Mouse (Mus musculus) kidney, embryonic 16.5 days (tissue): ENCODE data around the gene Fitm2. TPM values are rescaled to one million over a fixed set of nuclear protein-coding genes. Genes with fewer than 3 reads are reported as not detected.

Source experiments
- ATAC-seq: fragments of 200-750 bp; cut with Nextera tagmentation; 2 replicates; pipeline ENCODE4 v1.8.0; 2017; ENCODE audit warnings: moderate TSS enrichment; ENCODE audit not compliant: low FRiP score, low TSS enrichment
- H3K27ac ChIP-seq: fragments of 300-500 bp; sonication (generic); 2 replicates; pipeline ENCODE4 v1.5.1; 2014; ENCODE audit warnings: low read length
- H3K27me3 ChIP-seq: fragments of 300-500 bp; sonication (generic); 2 replicates; pipeline ENCODE4 v1.6.1; 2014; ENCODE audit warnings: low read length, control low read depth, mixed read lengths; ENCODE audit not compliant: insufficient read depth
- H3K36me3 ChIP-seq: fragments of 300-500 bp; sonication (generic); 2 replicates; pipeline ENCODE4 v1.6.1; 2014; ENCODE audit warnings: low read length, control low read depth, mixed read lengths; ENCODE audit not compliant: insufficient read depth
- H3K4me1 ChIP-seq: fragments of 300-500 bp; sonication (generic); 2 replicates; pipeline ENCODE4 v1.6.1; 2014; ENCODE audit warnings: low read length, control low read depth, mixed read lengths; ENCODE audit not compliant: insufficient read depth
- H3K4me2 ChIP-seq: fragments of 300-500 bp; sonication (generic); replicated peaks from 2 replicates; pipeline ENCODE4 v1.6.1; 2014; ENCODE audit warnings: low read depth, low read length
- H3K4me3 ChIP-seq: fragments of 300-500 bp; sonication (generic); 2 replicates; pipeline ENCODE4 v1.5.1; 2014; ENCODE audit warnings: mild to moderate bottlenecking, low read length
- H3K9ac ChIP-seq: fragments of 300-500 bp; sonication (generic); replicated peaks from 2 replicates; pipeline ENCODE4 v1.6.1; 2014; ENCODE audit warnings: low read length
- H3K9me3 ChIP-seq: fragments of 300-500 bp; sonication (generic); 2 replicates; pipeline ENCODE4 v1.6.1; 2016; ENCODE audit warnings: low read length, control low read depth
- WGBS: fragments of 180-500 bp; shearing (Covaris S2); extraction: QIAGEN DNeasy Blood & Tissue Kit; methylation state at CpG from one replicate; pipeline ENCODE4 v1.1.7; 2014; 5-methylcytosine and 5-hydroxymethylcytosine counted together
- polyA plus RNA-seq: library from polyadenylated mRNA; unstranded; fragments of >200 nt; fragmentation: Nextera tagmentation; extraction: Ambion mirVana; gene quantifications from 2 replicates; pipeline ENCODE4 v1.2.1, GENCODE M21; 2015

Fitm2 gene
- polyA plus RNA-seq, 1 experiment from 2014 or later: 11.7 TPM

DNA sequence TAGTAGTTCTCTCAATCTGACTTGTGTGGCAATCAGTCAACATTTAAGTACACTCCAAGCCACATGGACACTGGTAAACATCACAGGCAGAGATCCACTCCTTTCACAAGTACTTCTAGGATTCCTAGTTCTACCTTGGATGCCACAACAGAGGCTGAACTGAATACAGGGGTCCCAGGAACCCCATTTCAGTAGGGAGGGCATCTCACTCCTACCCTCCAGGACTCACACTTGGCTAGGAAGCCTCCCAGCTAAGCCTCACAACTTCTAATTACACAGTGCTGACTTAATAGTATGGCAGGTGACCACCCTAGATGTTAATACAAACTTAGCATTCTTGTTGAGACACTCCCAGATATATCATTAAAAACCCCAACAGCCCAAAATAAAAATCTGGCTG lies 54.6 kb downstream of the Fitm2 start:
- ATAC-seq: no peak
- peak overlapping the region; percentile 70 for H3K4me3 ChIP-seq
- peaks cover 13% of the 10 kb centered on the region; the same call in 1 of the 2 replicates for H3K36me3 ChIP-seq
- H3K9ac ChIP-seq: peak overlapping the region; percentile 90; the same call in 1 of the 2 replicates
- H3K27ac ChIP-seq: no peak overlapping the region
- no peaks in the 10 kb centered on the region for H3K27me3 ChIP-seq
- H3K4me1 ChIP-seq: peaks cover 22% of the 10 kb centered on the region
- H3K4me2 ChIP-seq: peak overlapping the region; percentile 71
- no peaks in the 10 kb centered on the region for H3K9me3 ChIP-seq

GRCm38 (mm10) chr2:163417026-163417425 lies 55.4 kb downstream of the Fitm2 start:
- 89% methylated on average over 6 of the region's 6 CpGs for WGBS
- Histone ChIP-seq H3K36me3 (peaks cover 13% of the 10 kb centered on the region; the same call in 1 of the 2 replicates), H3K27me3 (no peaks in the 10 kb centered on the region), H3K4me2 (no peak overlapping the region), H3K27ac (no peak overlapping the region), H3K4me3 (no peak overlapping the region), H3K9me3 (no peaks in the 10 kb centered on the region), H3K9ac (no peak overlapping the region), H3K4me1 (peaks cover 22% of the 10 kb centered on the region)
- no peak for ATAC-seq

Other genes with a start within 250 kb of the Fitm2 start
- gene Jph2, start 74.6 kb downstream of the Fitm2 start, polyA plus RNA-seq: 2.8 and 3.3 TPM in 2 replicates
- gene Oser1, start 47.9 kb downstream of the Fitm2 start, polyA plus RNA-seq: 95.6 and 99.2 TPM in 2 replicates
- gene Gdap1l1, start 34.2 kb downstream of the Fitm2 start, polyA plus RNA-seq: 0.91 and 2.2 TPM in 2 replicates
- gene R3hdml, start 19.7 kb upstream of the Fitm2 start, polyA plus RNA-seq: 43.8 and 46.4 TPM in 2 replicates
- gene Hnf4a, start 34.2 kb upstream of the Fitm2 start, polyA plus RNA-seq: 25.0 and 25.8 TPM in 2 replicates
- 34.0 and 35.7 TPM in 2 replicates for gene Ttpal, start 129.7 kb upstream of the Fitm2 start, polyA plus RNA-seq
- 48.9 and 50.1 TPM in 2 replicates for gene Serinc3, start 172.5 kb upstream of the Fitm2 start, polyA plus RNA-seq
- gene Pkig, start 185.8 kb upstream of the Fitm2 start, polyA plus RNA-seq: 180 and 187 TPM in 2 replicates